18 mouse cellular contexts compared by ENCODE assay signal in the genomic region with DNA sequence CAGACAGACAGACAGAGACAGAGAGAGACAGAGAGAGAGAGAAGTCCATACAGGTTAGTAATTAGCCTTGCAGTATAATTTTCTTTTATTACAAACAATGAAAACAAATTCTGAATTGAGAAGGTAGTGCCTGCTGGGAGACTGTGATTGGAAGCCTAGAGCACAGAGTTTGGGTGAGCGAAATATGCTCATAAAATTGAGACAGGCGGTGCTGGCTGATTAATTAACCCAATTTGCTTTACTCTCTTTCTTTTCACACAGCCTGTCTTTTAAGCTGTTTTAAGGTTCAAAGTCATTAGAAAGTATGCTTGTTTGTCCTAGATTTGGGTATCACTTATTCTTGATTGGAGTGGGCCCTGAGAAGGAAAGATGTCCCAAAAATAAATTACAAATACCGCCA.
"Had no signal": no experiment of that assay in that cellular context is flagged by ENCODE, and none has a peak within 500 bp of the region (broad histone marks: within the 10 kb centered on the region; RNA-seq: fewer than 3 reads in every experiment).

No protein-coding gene starts in this region.

- H3K4me2 ChIP-seq: lung, embryonic 14.5 days; midbrain, embryonic 12.5 days; neural tube, embryonic 13.5 days; neural tube, embryonic 15.5 days had no signal

- H3K27me3 ChIP-seq: midbrain, embryonic 12.5 days; neural tube, embryonic 13.5 days; neural tube, embryonic 15.5 days had no signal

- H3K27ac ChIP-seq: midbrain, embryonic 10.5 days; midbrain, embryonic 12.5 days; neural tube, embryonic 13.5 days; neural tube, embryonic 15.5 days had no signal

- H3K9ac ChIP-seq: lung, embryonic 14.5 days; midbrain, embryonic 12.5 days; neural tube, embryonic 13.5 days; neural tube, embryonic 15.5 days had no signal

- DNase-seq: lung, embryonic 14.5 days; lung, postnatal 10 days; lung, postnatal 4 days; midbrain, embryonic 14.5 days; retina, postnatal 1 day; right cerebral cortex, adult 18-20 months; right cerebral cortex, postnatal 25 days; right cerebral cortex, postnatal 4 days; spleen, adult 18-20 months; thymus, adult 18-20 months; thymus, postnatal 14 days; thymus, postnatal 36 days had no signal

- H3K4me1 ChIP-seq: midbrain, embryonic 10.5 days; midbrain, embryonic 12.5 days; neural tube, embryonic 13.5 days; neural tube, embryonic 15.5 days had no signal

- H3K9me3 ChIP-seq: midbrain, embryonic 10.5 days; midbrain, embryonic 12.5 days; neural tube, embryonic 13.5 days; neural tube, embryonic 15.5 days had no signal

- ATAC-seq: midbrain, embryonic 16.5 days had no signal

- H3K4me3 ChIP-seq: midbrain, embryonic 10.5 days; midbrain, embryonic 12.5 days; myocyte; neural tube, embryonic 13.5 days; neural tube, embryonic 15.5 days had no signal

- H3K36me3 ChIP-seq: midbrain, embryonic 10.5 days; midbrain, embryonic 12.5 days; neural tube, embryonic 13.5 days; neural tube, embryonic 15.5 days had no signal
